Mouse (Mus musculus) stomach, postnatal 0 days (tissue): ENCODE results near the gene Trpv6.

Experiments
- CTCF ChIP-seq: IDR thresholded peaks from 2 replicates; pipeline ENCODE4 v1.5.1; 2016; ENCODE audit warnings: antibody characterized with exemption, low read depth, mild to moderate bottlenecking, moderate library complexity
- EP300 ChIP-seq: optimal IDR thresholded peaks from 2 replicates; pipeline ENCODE3; 2016; ENCODE audit warnings: antibody characterized with exemption

GRCm38 (mm10) chr6:41642765-41643164 is 6.6 kb upstream of the Trpv6 start:
- no peak for TF ChIP-seq CTCF
- TF ChIP-seq EP300: no peak
